Mouse (Mus musculus) stomach, postnatal 0 days (tissue): ENCODE measurements around the gene Tshr.

ENCODE experiments used
- CTCF ChIP-seq: IDR thresholded peaks from 2 replicates; pipeline ENCODE4 v1.5.1; 2016; ENCODE audit warnings: antibody characterized with exemption, low read depth, mild to moderate bottlenecking, moderate library complexity
- EP300 ChIP-seq: optimal IDR thresholded peaks from 2 replicates; pipeline ENCODE3; 2016; ENCODE audit warnings: antibody characterized with exemption

DNA sequence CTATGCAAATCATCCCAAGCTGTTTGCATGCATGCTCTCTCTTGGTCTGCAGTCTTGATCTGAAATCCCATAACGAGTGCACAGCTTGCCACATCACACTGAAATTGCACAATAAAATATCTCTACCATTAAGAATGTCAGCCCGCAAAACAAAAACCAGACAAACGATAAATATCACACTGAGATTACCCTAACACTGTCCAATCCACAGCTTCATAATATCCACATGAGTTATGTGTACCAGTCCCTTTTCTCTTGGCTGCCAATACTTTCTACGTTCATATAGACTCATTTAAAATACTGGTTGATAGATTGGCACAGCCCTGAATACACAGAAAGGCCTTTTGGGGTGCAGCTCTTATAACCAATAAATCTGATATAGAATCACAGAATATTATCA, 102.0 kb downstream of the Tshr start:
- TF ChIP-seq CTCF = no peak
- TF ChIP-seq EP300 = no peak
